Mouse (Mus musculus): Measurements from ENCODE around the gene Ccn2.
"Not testable (repeated sequence)": the region's sequence is repeated elsewhere in the genome, so short reads cannot be mapped to it uniquely, and the experiment has no call there.

The Ccn2 gene

GRCm38 (mm10) chr10:24609146-24609545, 13.9 kb downstream of the Ccn2 start:
- no peak for DNase-seq

DNA sequence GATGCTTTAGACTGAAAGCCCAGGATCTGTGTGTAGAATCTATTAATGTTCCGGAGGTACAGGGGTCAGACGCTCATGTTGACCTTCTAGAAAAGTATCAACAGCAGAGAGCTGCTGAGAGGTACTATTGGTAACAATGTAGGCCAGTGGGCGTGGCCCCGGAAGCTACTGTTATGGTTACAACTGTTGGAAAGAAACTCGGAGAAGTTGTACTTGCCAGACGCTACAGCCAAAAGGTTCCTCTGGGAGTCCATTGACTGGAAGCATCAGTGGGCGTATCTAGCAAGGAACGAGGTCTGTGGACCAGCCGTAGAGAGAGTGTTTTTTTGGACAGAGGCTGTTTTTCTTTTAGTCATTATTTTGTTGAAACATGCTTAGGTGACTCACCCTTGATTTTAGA, 14.5 kb downstream of the Ccn2 start:
- no peak for DNase-seq

DNA sequence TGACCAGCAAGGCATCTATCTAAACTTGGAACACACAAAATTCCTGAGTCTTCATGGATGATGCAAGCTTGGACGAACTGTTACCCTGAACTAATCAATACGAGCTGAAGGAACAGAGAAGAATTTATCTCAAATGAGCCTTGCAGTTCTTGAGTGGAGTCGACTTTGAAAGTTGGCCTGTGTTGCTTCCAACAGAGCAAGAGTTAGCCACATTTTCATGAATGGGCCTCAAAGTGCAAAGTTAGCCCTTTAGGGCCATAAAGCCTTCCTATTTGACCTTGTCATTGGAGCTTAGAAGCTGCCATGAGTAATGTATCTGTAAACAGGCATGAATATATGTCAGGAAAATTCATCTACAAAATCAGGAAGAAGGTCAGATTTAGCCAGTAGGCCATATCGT, 19.5 kb downstream of the Ccn2 start:
- DNase-seq: no peak

DNA sequence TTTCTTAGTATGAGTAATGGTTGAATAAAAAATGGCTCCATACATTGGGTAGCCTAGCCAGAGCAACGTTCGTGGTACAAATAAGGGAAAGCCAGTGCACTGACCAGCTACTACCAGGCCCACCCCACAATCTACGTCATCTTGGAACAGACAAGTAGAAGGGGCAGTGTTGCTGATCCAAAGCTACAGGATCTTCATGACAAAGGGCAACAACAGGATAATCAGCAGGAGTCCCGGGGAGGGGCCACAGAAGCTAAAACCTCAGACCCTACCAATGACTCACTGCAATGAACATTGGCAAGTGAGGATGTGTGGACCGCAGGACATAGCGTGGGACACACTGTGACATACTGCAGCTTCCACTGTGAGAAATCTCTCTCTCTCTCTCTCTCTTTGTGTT, 20.6 kb downstream of the Ccn2 start:
- no peak for DNase-seq

- DNase-seq: not testable (repeated sequence)
Measured at GRCm38 (mm10) chr10:24616572-24616971, 21.3 kb downstream of the Ccn2 start.

- DNase-seq: no peak
Measured at GRCm38 (mm10) chr10:24621572-24621971, 26.3 kb downstream of the Ccn2 start.

- DNase-seq: peak; percentile 48
Measured at GRCm38 (mm10) chr10:24622586-24622985, 27.3 kb downstream of the Ccn2 start.

GRCm38 (mm10) chr10:24625060-24625701, 29.9 kb downstream of the Ccn2 start:
- peak; percentile 67 for DNase-seq

DNA sequence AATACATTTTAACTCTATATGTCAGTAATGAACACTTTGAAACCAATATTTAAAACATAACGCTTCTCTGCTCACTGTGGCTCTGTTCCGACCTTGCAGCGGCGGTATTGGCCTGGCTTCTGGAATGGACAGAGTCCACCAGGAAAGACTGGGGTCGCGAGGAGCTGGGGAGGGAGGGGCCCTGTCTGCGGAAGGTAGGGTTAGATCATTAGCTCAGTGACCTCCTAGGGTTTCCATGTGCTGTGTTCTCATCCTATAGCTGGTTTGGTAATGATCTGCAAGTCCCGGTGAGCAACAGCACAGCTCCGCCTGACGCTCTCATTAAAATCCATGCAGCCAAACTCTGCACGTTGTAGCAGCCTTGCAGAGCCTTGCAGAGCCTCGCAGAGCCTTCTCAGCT, 32.0 kb downstream of the Ccn2 start:
- DNase-seq: no peak

DNA sequence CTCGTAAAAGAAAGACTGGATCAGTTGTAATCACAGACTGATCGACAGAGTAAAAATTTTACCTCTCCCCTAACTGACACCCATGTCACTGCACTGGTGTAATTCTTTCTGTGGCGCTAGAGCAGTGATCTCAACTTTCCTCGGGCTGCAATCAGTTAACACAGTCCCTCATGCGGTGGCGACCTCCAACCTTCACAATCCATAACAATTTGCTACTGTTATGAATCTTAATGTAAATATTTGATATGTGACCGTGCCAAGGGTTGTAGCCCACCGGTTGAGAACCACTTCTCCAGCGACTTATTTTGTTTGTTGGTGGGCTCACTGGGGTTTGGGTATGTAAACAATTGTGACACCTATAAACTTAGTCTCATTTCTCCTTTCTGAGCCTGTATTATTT, 33.2 kb downstream of the Ccn2 start:
- no peak for DNase-seq

DNA sequence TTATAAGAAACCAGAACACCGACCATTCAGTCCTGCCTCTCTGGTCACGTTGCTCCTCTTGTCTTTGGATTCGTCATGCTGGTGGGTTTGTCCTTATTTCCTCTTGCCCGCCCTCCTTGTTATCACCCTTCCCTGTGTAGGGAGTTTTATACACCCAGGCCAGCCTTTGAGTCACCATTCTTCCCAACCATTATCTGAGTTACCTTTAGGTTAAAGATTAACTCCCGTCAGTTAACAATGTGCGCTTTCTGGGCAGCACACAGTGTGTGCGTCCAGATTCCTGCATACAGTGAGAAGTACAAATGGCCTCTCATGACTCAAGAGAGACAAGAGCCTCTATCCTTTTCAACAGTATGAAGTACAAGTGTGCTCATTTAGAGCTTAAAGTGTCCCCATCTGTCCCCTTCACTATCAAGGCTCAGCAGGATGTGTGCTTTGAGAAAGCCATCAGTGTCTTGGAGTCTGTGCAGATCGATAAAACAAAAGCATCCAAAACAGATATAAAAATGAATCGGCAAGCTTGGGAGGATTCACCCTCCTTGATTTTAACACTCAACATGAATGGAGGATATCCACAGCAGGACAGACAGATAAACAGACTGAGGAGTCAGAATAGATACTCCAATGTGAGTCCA, 34.0 kb downstream of the Ccn2 start:
- DNase-seq: no peak

GRCm38 (mm10) chr10:24630469-24631081, 35.3 kb downstream of the Ccn2 start:
- no peak for DNase-seq

DNA sequence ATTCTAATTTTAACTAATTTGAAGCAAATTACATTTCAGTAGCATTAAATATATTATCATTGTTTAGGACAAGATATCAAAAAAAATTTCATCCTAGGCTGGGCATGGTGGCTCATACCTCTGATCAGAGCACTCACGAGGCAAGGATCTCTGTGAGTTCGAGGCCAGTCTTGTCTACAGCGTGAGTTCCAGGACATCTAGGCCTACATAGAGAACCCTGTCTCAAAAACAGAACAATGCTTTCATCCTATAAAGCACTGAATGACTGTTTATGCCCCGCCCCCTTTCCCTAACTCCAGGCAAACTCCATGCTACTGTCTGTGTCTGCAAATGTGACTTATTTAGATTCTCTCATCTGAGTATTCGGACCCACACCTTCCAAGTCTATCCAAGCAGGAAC, 35.9 kb downstream of the Ccn2 start:
- no peak for DNase-seq

- DNase-seq: peak; percentile 38
Measured at GRCm38 (mm10) chr10:24634288-24634687, 39.0 kb downstream of the Ccn2 start.

- no peak for DNase-seq
Measured at GRCm38 (mm10) chr10:24635331-24635815, 40.1 kb downstream of the Ccn2 start.

- no peak for DNase-seq
Measured at GRCm38 (mm10) chr10:24635884-24636283, 40.6 kb downstream of the Ccn2 start.

- DNase-seq: no peak
Measured at GRCm38 (mm10) chr10:24636986-24637385, 41.7 kb downstream of the Ccn2 start.

GRCm38 (mm10) chr10:24638306-24639070, 43.2 kb downstream of the Ccn2 start:
- no peak for DNase-seq

DNA sequence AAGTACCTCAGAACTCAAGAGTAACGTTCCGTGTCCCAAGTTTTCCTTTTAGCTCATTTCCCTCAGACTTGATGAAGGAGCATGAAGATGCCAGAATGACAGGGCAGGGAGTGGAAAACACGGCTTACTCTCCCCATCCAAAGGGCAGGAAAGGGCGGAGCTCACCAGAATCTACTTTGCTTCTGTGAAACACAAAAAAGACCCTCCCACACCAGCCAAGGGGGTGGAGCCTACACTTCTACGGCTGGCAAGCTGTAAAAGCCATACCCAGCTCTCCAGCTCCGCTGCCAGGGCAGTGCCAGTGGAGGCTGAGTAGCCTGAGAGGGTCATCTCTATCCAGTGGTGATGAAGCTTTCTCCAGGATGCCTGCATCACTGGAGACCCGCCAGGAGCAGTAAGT, 44.4 kb downstream of the Ccn2 start:
- DNase-seq: no peak

DNA sequence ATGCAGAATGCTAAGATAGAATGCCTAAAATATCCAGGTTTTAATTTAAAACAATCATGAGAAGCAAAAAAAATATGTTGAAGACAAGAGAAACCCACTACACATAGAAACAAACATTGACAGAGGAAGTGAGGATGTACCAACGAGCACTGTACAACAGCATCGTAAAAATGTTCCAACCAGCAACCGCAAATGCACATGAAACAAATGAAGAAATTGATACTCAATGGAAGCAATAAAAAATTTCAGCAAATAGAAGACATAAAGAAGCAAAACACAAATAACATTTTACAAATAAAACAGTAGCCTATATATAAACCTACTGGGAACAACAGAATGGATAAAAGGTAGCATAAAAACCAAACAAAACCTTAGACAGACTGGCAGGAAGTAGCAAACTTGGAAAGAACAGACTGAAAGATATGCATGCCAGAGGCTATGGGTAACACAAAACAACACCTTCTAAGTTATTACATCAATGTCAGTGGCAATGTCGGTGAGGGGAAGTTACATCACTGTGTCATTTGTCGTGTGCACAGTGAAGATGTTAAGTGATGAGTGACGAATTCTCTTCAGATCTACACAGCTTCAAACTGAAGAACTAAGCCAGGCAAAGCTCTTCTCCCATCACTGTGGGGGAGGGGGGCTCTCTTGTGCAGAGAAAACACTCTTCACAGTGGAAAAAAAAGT, 45.1 kb downstream of the Ccn2 start:
- no peak for DNase-seq

GRCm38 (mm10) chr10:24641416-24642140, 46.3 kb downstream of the Ccn2 start:
- no peak for DNase-seq

Measured in kidney, adult 11 months (tissue).